Mouse (Mus musculus): ENCODE measurements at regions not wholly inside any gene's neighbourhood (a gene's known extent, or its start where the extent isn't known, plus 50 kb on each side); places are given as distances from the start of the nearest gene placed in this dataset.

DNA sequence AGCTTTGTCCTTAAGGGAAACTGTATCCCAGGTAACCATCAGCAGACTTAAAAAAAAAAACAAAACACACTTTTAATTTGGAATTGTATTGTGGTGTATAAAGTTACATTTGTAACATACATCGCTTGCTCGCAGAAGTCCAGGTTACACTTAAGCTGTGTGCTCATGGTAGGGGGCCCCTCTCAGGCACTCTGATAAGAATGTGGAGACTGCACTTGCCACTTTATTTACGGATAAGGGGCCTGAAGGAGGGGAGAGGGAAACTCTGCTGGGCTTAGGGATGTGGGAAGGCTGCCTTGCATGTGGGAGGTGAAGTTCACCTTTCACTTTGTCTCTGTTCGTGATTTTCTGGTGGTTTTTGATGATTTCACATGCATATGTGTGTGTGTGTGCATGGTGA lies 58.7 kb downstream of the Ccdc185 start:
- no peak for DNase-seq (ENCODE audit: low spot score in 2 of 2)

DNA sequence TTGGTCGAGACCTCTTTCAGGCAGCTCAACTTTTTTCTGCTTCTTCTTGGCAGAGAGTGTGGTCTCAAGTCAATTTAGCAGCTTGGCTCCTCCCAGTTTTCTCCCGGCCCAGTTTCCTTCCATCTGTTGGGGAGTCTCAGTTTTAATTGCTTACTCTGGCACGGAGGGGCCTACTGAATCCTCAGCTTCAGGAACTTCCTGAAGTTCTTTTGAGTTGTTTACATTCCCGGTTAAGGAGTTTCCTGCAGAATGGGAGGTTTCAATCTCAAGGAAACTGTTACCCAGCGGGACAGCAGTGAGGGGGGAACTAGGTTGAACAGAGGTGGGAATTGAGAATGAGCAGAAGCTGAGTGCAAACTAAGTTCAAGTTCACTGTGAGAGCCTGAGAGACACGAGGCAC lies 59.2 kb downstream of the Ccdc185 start:
- DNase-seq (ENCODE audit: low spot score in 2 of 2) = no peak

DNA sequence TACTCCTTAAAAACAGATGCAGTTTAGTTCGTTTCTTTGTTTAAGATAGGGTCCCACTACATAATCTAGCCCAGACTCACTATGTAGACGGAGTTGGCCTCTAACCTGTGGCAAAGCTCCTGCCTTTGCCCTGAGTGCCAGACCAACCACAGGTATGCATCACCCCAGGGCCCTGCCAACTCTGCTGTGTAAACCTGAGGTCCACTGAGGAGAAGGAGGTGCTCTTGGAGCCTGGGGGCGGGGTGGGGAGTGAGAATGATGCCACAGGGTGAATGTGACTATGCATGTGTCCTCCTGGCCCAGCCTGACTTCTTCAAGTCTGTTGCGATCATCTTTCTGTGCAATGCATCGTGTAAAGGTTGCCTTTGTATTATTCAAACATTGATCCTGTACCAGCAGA lies 61.8 kb downstream of the Ccdc185 start:
- DNase-seq (ENCODE audit: low spot score in 2 of 2) = no peak

DNA sequence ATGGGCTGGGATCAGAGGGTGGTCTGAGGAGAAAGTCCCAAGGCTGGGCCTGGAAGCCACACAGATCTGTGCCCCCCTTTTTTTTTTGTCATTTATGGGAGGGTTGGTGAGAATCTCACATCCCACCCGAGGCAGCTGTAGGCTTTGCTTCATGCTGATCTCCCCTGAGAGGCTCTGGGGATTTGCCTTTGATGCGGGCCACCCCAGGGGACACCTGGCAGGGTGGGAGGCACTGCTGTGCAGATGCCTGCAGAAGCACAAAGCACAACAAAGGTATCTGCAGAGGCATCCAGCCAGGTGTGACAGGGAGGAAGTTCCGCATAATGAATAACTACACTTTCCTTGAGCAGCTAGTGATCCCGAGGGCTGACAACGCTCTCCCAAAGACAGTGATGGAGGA lies 62.7 kb downstream of the Ccdc185 start:
- DNase-seq (ENCODE audit: low spot score in 2 of 2) = no peak

DNA sequence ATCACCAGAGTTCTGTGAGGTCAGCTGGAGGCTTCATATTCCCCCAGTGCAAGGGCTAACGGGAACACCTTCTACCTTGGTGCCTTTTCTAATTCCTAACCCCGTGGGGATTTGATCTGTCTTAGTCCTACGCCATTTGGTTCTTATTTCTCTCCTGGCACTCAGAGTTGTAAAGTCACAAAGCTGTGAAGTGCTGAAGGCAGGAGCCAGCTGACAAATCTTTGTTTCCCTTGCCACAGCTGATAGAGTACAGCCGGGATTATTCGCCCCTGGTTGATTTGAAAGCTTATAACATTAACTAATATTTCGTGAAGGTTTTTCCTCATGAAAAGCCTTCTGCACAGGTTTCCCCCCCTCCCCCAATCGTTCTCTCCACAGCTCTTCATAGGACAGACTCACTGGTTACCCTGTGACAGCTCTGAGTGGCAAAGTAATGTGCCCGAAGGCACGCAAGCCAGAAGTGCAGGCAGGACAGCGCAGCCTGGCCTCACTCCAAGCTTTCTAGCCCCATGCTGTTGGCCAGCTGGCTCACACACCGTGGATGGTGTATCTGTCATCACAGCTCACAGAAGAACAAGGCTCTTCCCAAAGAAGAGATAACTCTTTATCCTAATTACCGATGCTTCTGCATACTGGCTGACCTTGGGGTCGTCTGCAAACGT lies 66.3 kb downstream of the Ccdc185 start:
- peak in 1 of 2 experiments; percentile 24 for DNase-seq (ENCODE audit: low spot score in 2 of 2)

Measured in urinary bladder, postnatal 36 days (tissue).